Mouse (Mus musculus) brain, embryonic 14.5 days (tissue): ENCODE results near the gene Nomo1.

ENCODE experiments used
- CTCF ChIP-seq: fragments of 200-500 bp; IDR thresholded peaks from 2 replicates; pipeline ENCODE4 v1.5.1; 2012; ENCODE audit warnings: inconsistent platforms, mild to moderate bottlenecking, moderate library complexity, borderline replicate concordance; ENCODE audit not compliant: insufficient read depth, insufficient read length; ENCODE audit errors: extremely low read depth
- POLR2A ChIP-seq: fragments of 200-500 bp; IDR thresholded peaks from 2 replicates; pipeline ENCODE4 v1.6.1; 2012; ENCODE audit warnings: mild to moderate bottlenecking, inconsistent platforms, borderline replicate concordance; ENCODE audit not compliant: poor library complexity, insufficient read depth, insufficient read length, severe bottlenecking; ENCODE audit errors: extremely low read depth

GRCm38 (mm10) chr7:46031075-46031474 lies 2.4 kb upstream of the Nomo1 start:
- no peak for TF ChIP-seq POLR2A
- no peak for TF ChIP-seq CTCF
